Mouse (Mus musculus) forebrain, embryonic 10.5 days (tissue): ENCODE results near the gene Osbpl11. TPM values are rescaled to one million over a fixed set of nuclear protein-coding genes. Genes with fewer than 3 reads are reported as not detected.
A peak's percentile ranks its signal among the peaks of the same experiment; 100 is the strongest.

Experiments used
- DNase-seq: peaks from one replicate; pipeline ENCODE4 v3.0.0-alpha.2; 2017; ENCODE audit warnings: low spot score; ENCODE audit errors: extremely low spot score
- H3K27ac ChIP-seq: fragments of 300-500 bp; sonication (generic); 2 replicates; pipeline ENCODE4 v1.5.1; 2016; ENCODE audit warnings: mild to moderate bottlenecking
- H3K27me3 ChIP-seq: fragments of 300-500 bp; sonication (generic); 2 replicates; pipeline ENCODE4 v1.6.1; 2016; ENCODE audit warnings: mild to moderate bottlenecking; ENCODE audit not compliant: poor library complexity, severe bottlenecking
- H3K36me3 ChIP-seq: fragments of 300-500 bp; sonication (generic); replicated peaks from 2 replicates; pipeline ENCODE4 v1.6.1; 2016; ENCODE audit warnings: mild to moderate bottlenecking, moderate library complexity
- H3K4me1 ChIP-seq: fragments of 300-500 bp; sonication (generic); 2 replicates; pipeline ENCODE4 v1.6.1; 2016
- H3K4me3 ChIP-seq: fragments of 300-500 bp; sonication (generic); 2 replicates; pipeline ENCODE4 v1.5.1; 2016; ENCODE audit warnings: mild to moderate bottlenecking, moderate library complexity
- H3K9me3 ChIP-seq: fragments of 300-500 bp; sonication (generic); 2 replicates; pipeline ENCODE4 v1.6.1; 2016; ENCODE audit warnings: mild to moderate bottlenecking, moderate library complexity
- WGBS: fragments of 180-500 bp; shearing (Covaris S2); methylation state at CpG from one replicate; pipeline ENCODE4 v1.1.7; 2016; 5-methylcytosine and 5-hydroxymethylcytosine counted together
- polyA plus RNA-seq: library from polyadenylated mRNA; unstranded; fragments of >200 nt; fragmentation: Nextera tagmentation; extraction: Ambion mirVana; gene quantifications from 2 replicates; pipeline ENCODE4 v1.2.1, GENCODE M21; 2016

Osbpl11 gene
- polyA plus RNA-seq, 1 experiment from 2014 or later, result 17.7 TPM

GRCm38 (mm10) chr16:33179911-33180310, 5.0 kb upstream of the Osbpl11 start:
- H3K27me3 ChIP-seq, result no peaks in the 10 kb centered on the region
- H3K4me1 ChIP-seq, result peaks cover 13% of the 10 kb centered on the region
- no peaks in the 10 kb centered on the region for H3K9me3 ChIP-seq
- WGBS, result 89% methylated on average over 3 of the region's 3 CpGs
- DNase-seq, result no peak
- no peak overlapping the region for H3K4me3 ChIP-seq
- H3K27ac ChIP-seq, result no peak overlapping the region
- no peaks in the 10 kb centered on the region for H3K36me3 ChIP-seq

DNA sequence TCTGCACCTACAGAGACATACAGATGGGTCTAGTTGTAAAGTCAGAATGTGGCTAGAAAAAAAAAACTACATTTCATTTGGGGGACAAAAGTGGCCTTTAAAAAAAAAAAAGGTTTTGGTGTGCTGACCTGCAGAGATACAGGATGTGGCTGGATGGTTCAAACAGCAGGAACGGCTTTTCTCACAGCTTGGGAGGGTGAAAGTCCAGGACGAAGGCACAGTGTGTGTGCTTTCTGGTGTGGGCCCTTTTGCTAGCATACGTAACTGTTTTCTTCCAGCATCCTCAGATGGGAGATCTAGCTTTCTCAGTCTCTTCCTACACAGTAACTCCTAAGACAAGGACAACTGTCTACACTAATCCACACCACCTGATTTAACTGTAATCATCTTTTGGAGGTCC, 4.1 kb upstream of the Osbpl11 start:
- Histone ChIP-seq H3K27ac (no peak overlapping the region), H3K4me1 (peaks cover 15% of the 10 kb centered on the region), H3K9me3 (no peaks in the 10 kb centered on the region), H3K27me3 (no peaks in the 10 kb centered on the region), H3K4me3 (no peak overlapping the region), H3K36me3 (no peaks in the 10 kb centered on the region)
- no peak for DNase-seq
- WGBS, result 79% methylated on average over 3 of the region's 3 CpGs

DNA sequence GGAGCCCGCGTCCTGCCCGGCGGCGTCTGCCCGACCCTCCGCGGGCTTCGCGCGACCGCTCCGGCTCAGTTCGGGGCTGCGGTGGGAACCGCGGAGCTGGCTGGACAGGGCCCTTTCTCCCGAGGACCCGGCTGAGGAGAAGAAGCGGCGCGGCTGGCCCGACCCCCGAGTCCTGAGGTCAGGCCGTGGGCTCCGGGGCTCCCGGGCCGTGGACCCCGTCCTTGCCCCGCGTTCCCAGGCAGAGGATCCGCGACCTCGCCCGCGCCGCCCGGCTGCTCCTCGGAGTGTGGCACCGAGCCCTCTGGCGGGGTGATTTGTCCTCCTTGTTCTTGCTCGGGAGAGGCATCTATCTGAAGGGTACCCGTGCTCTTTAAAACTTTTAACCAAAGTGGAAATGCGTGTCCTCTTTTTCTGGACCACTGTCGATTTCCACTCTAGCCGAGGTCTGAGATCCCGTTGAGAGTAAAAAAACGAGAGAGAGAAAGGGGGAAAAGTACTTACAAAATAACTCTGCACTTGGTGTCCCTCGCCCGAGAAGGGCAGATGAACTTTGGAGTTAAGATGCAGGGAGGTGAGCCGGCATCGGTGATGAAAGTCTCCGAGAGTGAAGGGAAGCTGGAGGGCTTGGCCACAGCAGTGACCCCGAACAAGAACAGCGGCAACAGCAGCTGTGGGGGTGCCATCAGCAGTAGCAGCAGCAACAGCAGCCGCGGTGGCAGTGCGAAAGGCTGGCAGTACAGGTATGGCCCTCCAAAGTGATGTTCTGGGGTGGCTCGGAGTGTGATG, 583 bp downstream of the Osbpl11 start:
- H3K4me1 ChIP-seq, result peaks cover 34% of the 10 kb centered on the region
- H3K27ac ChIP-seq, result peak overlapping the region; percentile 95
- under 1% methylated on average over 59 of the region's 59 CpGs for WGBS
- H3K9me3 ChIP-seq, result no peaks in the 10 kb centered on the region
- peak overlapping the region; percentile 96 for H3K4me3 ChIP-seq
- H3K27me3 ChIP-seq, result no peaks in the 10 kb centered on the region
- DNase-seq, result peak; percentile 31
- H3K36me3 ChIP-seq, result peaks cover 6% of the 10 kb centered on the region; the same call in 1 of the 2 replicates

DNA sequence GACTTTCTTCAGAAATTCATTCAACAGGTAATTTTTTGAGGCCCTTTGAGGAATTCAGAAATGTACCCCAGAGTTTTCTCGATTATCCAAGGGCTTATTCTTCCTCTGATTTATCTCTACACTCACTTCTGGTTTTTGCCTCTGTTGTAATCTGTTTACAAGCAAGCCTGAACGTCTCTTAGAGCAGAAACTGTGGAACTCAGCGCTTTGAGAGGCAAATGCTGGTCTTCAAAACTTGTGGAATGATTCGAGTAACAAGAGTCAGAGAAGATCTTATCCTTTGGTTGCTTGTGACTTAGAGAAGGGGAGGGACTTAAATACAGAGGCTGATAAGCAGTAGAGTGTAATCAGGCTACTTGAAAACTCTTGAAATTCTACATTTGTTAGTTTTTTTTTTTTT, 1.3 kb downstream of the Osbpl11 start:
- H3K27me3 ChIP-seq, result no peaks in the 10 kb centered on the region
- H3K36me3 ChIP-seq, result peaks cover 6% of the 10 kb centered on the region; the same call in 1 of the 2 replicates
- peaks cover 35% of the 10 kb centered on the region for H3K4me1 ChIP-seq
- no peaks in the 10 kb centered on the region for H3K9me3 ChIP-seq
- WGBS, result 40% methylated on average over 4 of the region's 4 CpGs
- H3K27ac ChIP-seq, result peak overlapping the region; percentile 95; the same call in 1 of the 2 replicates
- DNase-seq, result no peak
- peak overlapping the region; percentile 96 for H3K4me3 ChIP-seq

GRCm38 (mm10) chr16:33188076-33188475, 3.2 kb downstream of the Osbpl11 start:
- H3K27me3 ChIP-seq, result no peaks in the 10 kb centered on the region
- no peaks in the 10 kb centered on the region for H3K9me3 ChIP-seq
- H3K27ac ChIP-seq, result no peak overlapping the region
- peaks cover 10% of the 10 kb centered on the region; the same call in 1 of the 2 replicates for H3K36me3 ChIP-seq
- 38% methylated on average over 3 of the region's 3 CpGs for WGBS
- no peak for DNase-seq
- H3K4me3 ChIP-seq, result no peak overlapping the region
- peaks cover 47% of the 10 kb centered on the region for H3K4me1 ChIP-seq

GRCm38 (mm10) chr16:33191671-33192091, 6.8 kb downstream of the Osbpl11 start:
- Histone ChIP-seq H3K4me3 (no peak overlapping the region), H3K36me3 (peaks cover 19% of the 10 kb centered on the region), H3K27ac (no peak overlapping the region), H3K4me1 (peaks cover 30% of the 10 kb centered on the region), H3K27me3 (no peaks in the 10 kb centered on the region), H3K9me3 (no peaks in the 10 kb centered on the region)
- WGBS, result 90% methylated on average over 2 of the region's 2 CpGs
- DNase-seq, result no peak

- no peaks in the 10 kb centered on the region for H3K9me3 ChIP-seq
Observed at GRCm38 (mm10) chr16:33192280-33192679, 7.4 kb downstream of the Osbpl11 start.

GRCm38 (mm10) chr16:33193649-33194048, 8.8 kb downstream of the Osbpl11 start:
- peaks cover 13% of the 10 kb centered on the region for H3K4me1 ChIP-seq
- 66% methylated on average over 2 of the region's 2 CpGs for WGBS
- H3K27me3 ChIP-seq, result no peaks in the 10 kb centered on the region
- peak; percentile 34 for DNase-seq
- H3K9me3 ChIP-seq, result no peaks in the 10 kb centered on the region
- H3K36me3 ChIP-seq, result peaks cover 30% of the 10 kb centered on the region
- no peak overlapping the region for H3K4me3 ChIP-seq
- no peak overlapping the region for H3K27ac ChIP-seq

More at GRCm38 (mm10) chr16:33192280-33192679, 7.4 kb downstream of the Osbpl11 start:
- WGBS, result 91% methylated on average over 2 of the region's 2 CpGs
- Histone ChIP-seq H3K36me3 (peaks cover 22% of the 10 kb centered on the region), H3K4me1 (peaks cover 24% of the 10 kb centered on the region), H3K27ac (no peak overlapping the region), H3K4me3 (no peak overlapping the region), H3K27me3 (no peaks in the 10 kb centered on the region)
- DNase-seq, result no peak

GRCm38 (mm10) chr16:33195686-33196313, 10.9 kb downstream of the Osbpl11 start:
- no peaks in the 10 kb centered on the region for H3K9me3 ChIP-seq
- WGBS, result 78% methylated on average over 4 of the region's 5 CpGs
- no peak overlapping the region for H3K27ac ChIP-seq
- H3K27me3 ChIP-seq, result no peaks in the 10 kb centered on the region
- peaks cover 42% of the 10 kb centered on the region for H3K36me3 ChIP-seq
- peaks cover 13% of the 10 kb centered on the region; the same call in 1 of the 2 replicates for H3K4me1 ChIP-seq
- no peak overlapping the region for H3K4me3 ChIP-seq
- no peak for DNase-seq

DNA sequence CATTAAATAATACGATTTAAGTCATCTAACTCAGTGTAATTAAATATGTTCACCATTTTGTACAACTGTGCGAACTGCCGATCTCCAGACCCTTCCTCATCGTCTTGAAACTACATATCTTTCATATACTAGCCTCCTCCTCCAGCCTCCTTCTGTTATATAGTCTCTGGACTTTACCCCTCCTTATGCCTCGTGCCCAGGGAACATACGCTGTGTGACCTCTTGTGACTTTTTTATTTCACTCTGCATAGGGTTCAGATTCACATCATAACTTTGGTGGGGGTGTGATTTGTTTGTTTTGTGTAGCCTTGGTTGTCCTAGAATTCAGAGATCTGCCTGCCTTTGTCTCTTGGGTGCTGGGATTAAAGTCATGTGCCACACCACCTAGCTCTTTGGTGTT, 11.7 kb downstream of the Osbpl11 start:
- H3K4me1 ChIP-seq, result peaks cover 7% of the 10 kb centered on the region; the same call in 1 of the 2 replicates
- no peak overlapping the region for H3K27ac ChIP-seq
- no peak overlapping the region for H3K4me3 ChIP-seq
- H3K36me3 ChIP-seq, result peaks cover 46% of the 10 kb centered on the region
- no peak for DNase-seq
- no peaks in the 10 kb centered on the region for H3K27me3 ChIP-seq
- no peaks in the 10 kb centered on the region for H3K9me3 ChIP-seq
- 92% methylated on average over 6 of the region's 6 CpGs for WGBS

- Histone ChIP-seq H3K36me3 (peaks cover 61% of the 10 kb centered on the region), H3K27me3 (no peaks in the 10 kb centered on the region), H3K4me3 (no peak overlapping the region), H3K27ac (no peak overlapping the region), H3K9me3 (no peaks in the 10 kb centered on the region), H3K4me1 (no peaks in the 10 kb centered on the region)
- WGBS, result 92% methylated on average over 8 of the region's 8 CpGs
- DNase-seq, result no peak
Observed at GRCm38 (mm10) chr16:33200589-33200988, 15.7 kb downstream of the Osbpl11 start.

- DNase-seq, result no peak
- H3K27ac ChIP-seq, result no peak overlapping the region
- H3K27me3 ChIP-seq, result no peaks in the 10 kb centered on the region
- peaks cover 83% of the 10 kb centered on the region for H3K36me3 ChIP-seq
- no peak overlapping the region for H3K4me3 ChIP-seq
- H3K4me1 ChIP-seq, result peaks cover 14% of the 10 kb centered on the region
- WGBS, result 84% methylated on average over 2 of the region's 2 CpGs
- no peaks in the 10 kb centered on the region for H3K9me3 ChIP-seq
Observed at GRCm38 (mm10) chr16:33210812-33211211, 25.9 kb downstream of the Osbpl11 start.
